Mouse (Mus musculus): ENCODE measurements around the gene Clec12a.

DNA sequence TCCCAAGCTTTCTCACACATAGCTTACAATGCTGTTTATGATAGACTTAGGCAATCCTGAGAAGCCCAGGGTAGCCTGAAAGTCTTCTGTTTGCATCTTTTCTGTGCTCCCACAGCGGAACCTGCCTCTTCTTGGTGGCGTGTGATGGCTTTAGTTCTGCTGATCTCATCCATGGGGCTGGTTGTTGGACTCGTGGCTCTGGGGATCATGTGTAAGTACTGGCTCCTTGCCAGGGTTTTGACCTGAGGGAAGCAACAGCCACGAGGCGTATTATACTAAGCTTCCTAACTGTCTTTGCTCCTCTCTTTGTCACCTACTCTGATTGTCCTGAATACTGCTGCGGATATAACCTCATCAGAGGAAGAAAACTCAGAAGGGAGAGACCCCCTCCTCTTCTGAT, 57.5 kb downstream of the Clec12a start:
- TF ChIP-seq POLR2A (IDR thresholded peaks at IDR 0.05; ENCODE audit: borderline replicate concordance, control insufficient read depth, low read depth, low read length) (no peak), CTCF (IDR thresholded peaks at IDR 0.05; ENCODE audit: control insufficient read depth, insufficient read depth, low read length) (no peak)
